Mouse (Mus musculus): Measurements from ENCODE around the gene Gm49354.
"Not testable (repeated sequence)": the region's sequence is repeated elsewhere in the genome, so short reads cannot be mapped to it uniquely, and the experiment has no call there.

The Gm49354 gene

GRCm38 (mm10) chr13:59768531-59768930 is 13.5 kb downstream of the Gm49354 start:
- no peak for DNase-seq (ENCODE audit: low read depth, low spot score)

GRCm38 (mm10) chr13:59766786-59767515 is 15.1 kb downstream of the Gm49354 start:
- DNase-seq (ENCODE audit: low read depth, low spot score): no peak

- DNase-seq (ENCODE audit: low read depth, low spot score): no peak
These were observed 19.3 kb downstream of the Gm49354 start for GRCm38 (mm10) chr13:59762791-59763190.

GRCm38 (mm10) chr13:59756906-59757305 is 25.1 kb downstream of the Gm49354 start:
- no peak for DNase-seq (ENCODE audit: low read depth, low spot score)

GRCm38 (mm10) chr13:59750310-59750709 is 31.7 kb downstream of the Gm49354 start:
- DNase-seq (ENCODE audit: low read depth, low spot score): no peak

- DNase-seq (ENCODE audit: low read depth, low spot score): no peak
These were observed 35.3 kb downstream of the Gm49354 start, which contains the start of gene 1700014D04Rik for GRCm38 (mm10) chr13:59746711-59747110. TSS of gene 1700014D04Rik (minus strand) at chr13:59746752.

- no peak for DNase-seq (ENCODE audit: low read depth, low spot score)
These were observed 35.9 kb downstream of the Gm49354 start for GRCm38 (mm10) chr13:59746164-59746563.

- no peak for DNase-seq (ENCODE audit: low read depth, low spot score)
These were observed 36.6 kb downstream of the Gm49354 start for GRCm38 (mm10) chr13:59745462-59745861.

GRCm38 (mm10) chr13:59741697-59742096 is 40.3 kb downstream of the Gm49354 start:
- no peak for DNase-seq (ENCODE audit: low read depth, low spot score)

- no peak for DNase-seq (ENCODE audit: low read depth, low spot score)
These were observed 40.9 kb downstream of the Gm49354 start for GRCm38 (mm10) chr13:59741096-59741495.

GRCm38 (mm10) chr13:59739397-59739796 is 42.6 kb downstream of the Gm49354 start:
- DNase-seq (ENCODE audit: low read depth, low spot score): no peak

- DNase-seq (ENCODE audit: low read depth, low spot score): no peak
These were observed 43.6 kb downstream of the Gm49354 start for GRCm38 (mm10) chr13:59738455-59738854.

- DNase-seq (ENCODE audit: low read depth, low spot score): peak; percentile 34
These were observed 46.9 kb downstream of the Gm49354 start for GRCm38 (mm10) chr13:59735190-59735589.

- DNase-seq (ENCODE audit: low read depth, low spot score): not testable (repeated sequence)
These were observed 47.7 kb downstream of the Gm49354 start for GRCm38 (mm10) chr13:59734347-59734746.

- no peak for DNase-seq (ENCODE audit: low read depth, low spot score)
These were observed 48.1 kb downstream of the Gm49354 start for GRCm38 (mm10) chr13:59733936-59734335.

- no peak for DNase-seq (ENCODE audit: low read depth, low spot score)
These were observed 50.4 kb downstream of the Gm49354 start, which contains the start of gene Spata31d1d for GRCm38 (mm10) chr13:59731652-59732051. TSS of gene Spata31d1d (minus strand) at chr13:59731752.

GRCm38 (mm10) chr13:59728378-59729093 is 53.5 kb downstream of the Gm49354 start:
- peak; percentile 79 for DNase-seq (ENCODE audit: low read depth, low spot score)

- DNase-seq (ENCODE audit: low read depth, low spot score): no peak
These were observed 55.7 kb downstream of the Gm49354 start for GRCm38 (mm10) chr13:59726139-59726867.

GRCm38 (mm10) chr13:59722089-59722488 is 60.0 kb downstream of the Gm49354 start:
- not testable (repeated sequence) for DNase-seq (ENCODE audit: low read depth, low spot score)

GRCm38 (mm10) chr13:59719475-59719874 is 62.6 kb downstream of the Gm49354 start:
- DNase-seq (ENCODE audit: low read depth, low spot score): no peak

- not testable (repeated sequence) for DNase-seq (ENCODE audit: low read depth, low spot score)
These were observed 63.1 kb downstream of the Gm49354 start for GRCm38 (mm10) chr13:59718857-59719440.

- no peak for DNase-seq (ENCODE audit: low read depth, low spot score)
These were observed 68.3 kb downstream of the Gm49354 start for GRCm38 (mm10) chr13:59713710-59714109.
